Mouse (Mus musculus) megakaryocyte-erythroid progenitor cell, adult 5-6 weeks (primary cell): Measurements from ENCODE around the gene Slc24a2. TPM values are rescaled to one million over a fixed set of nuclear protein-coding genes. Genes with fewer than 3 reads are reported as not detected.

Experiments used
- ATAC-seq: replicated peaks from 2 replicates; pipeline ENCODE4 v1.8.0; 2016; ENCODE audit warnings: mild to moderate bottlenecking, inconsistent platforms; ENCODE audit not compliant: severe bottlenecking, poor library complexity, low FRiP score, low TSS enrichment
- total RNA-seq, 2 experiments: library from RNA; stranded (forward) in 1 of 2; stranded (reverse) in 1 of 2; fragments of 200-1000, 215-1000 nt in 1 of 2; fragments of >200 nt in 1 of 2; fragmentation: Nextera tagmentation in 1 of 2; gene quantifications; 2 replicates each; pipeline ENCODE4 v1.2.3; 2014 to 2017

The Slc24a2 gene
- total RNA-seq, 2 experiments from 2014 or later, result not detected

GRCm38 (mm10) chr4:87013721-87014620 is 216.3 kb downstream of the Slc24a2 start:
- ATAC-seq, result no peak

GRCm38 (mm10) chr4:86992470-86992869 is 237.8 kb downstream of the Slc24a2 start:
- ATAC-seq, result no peak

GRCm38 (mm10) chr4:86989301-86989700 is 241.0 kb downstream of the Slc24a2 start:
- ATAC-seq, result no peak

- ATAC-seq, result no peak
Measured at GRCm38 (mm10) chr4:86987846-86988245, 242.4 kb downstream of the Slc24a2 start.

- no peak for ATAC-seq
Measured at GRCm38 (mm10) chr4:86977272-86977671, 253.0 kb downstream of the Slc24a2 start.

- peak; percentile 72 for ATAC-seq
Measured at GRCm38 (mm10) chr4:86957576-86958411, 272.5 kb downstream of the Slc24a2 start.

GRCm38 (mm10) chr4:86955448-86955847 is 274.8 kb downstream of the Slc24a2 start:
- ATAC-seq, result no peak; the same call in 1 of the 2 replicates

GRCm38 (mm10) chr4:86953519-86953918 is 276.8 kb downstream of the Slc24a2 start:
- ATAC-seq, result no peak

- ATAC-seq, result no peak
Measured at GRCm38 (mm10) chr4:86948794-86949193, 281.5 kb downstream of the Slc24a2 start.

GRCm38 (mm10) chr4:86943296-86943695 is 287.0 kb downstream of the Slc24a2 start:
- ATAC-seq, result no peak

GRCm38 (mm10) chr4:86942656-86943055 is 287.6 kb downstream of the Slc24a2 start:
- no peak for ATAC-seq

GRCm38 (mm10) chr4:86936706-86937105 is 293.6 kb downstream of the Slc24a2 start:
- no peak for ATAC-seq

- ATAC-seq, result no peak
Measured at GRCm38 (mm10) chr4:86936217-86936616, 294.1 kb downstream of the Slc24a2 start.
